Mouse (Mus musculus): Measurements from ENCODE around the gene Ptpre. TPM values are rescaled to one million over a fixed set of nuclear protein-coding genes. Genes with fewer than 3 reads are reported as not detected.

The Ptpre gene
- polyA plus RNA-seq, 1 experiment from 2014 or later, result 0.75 TPM

DNA sequence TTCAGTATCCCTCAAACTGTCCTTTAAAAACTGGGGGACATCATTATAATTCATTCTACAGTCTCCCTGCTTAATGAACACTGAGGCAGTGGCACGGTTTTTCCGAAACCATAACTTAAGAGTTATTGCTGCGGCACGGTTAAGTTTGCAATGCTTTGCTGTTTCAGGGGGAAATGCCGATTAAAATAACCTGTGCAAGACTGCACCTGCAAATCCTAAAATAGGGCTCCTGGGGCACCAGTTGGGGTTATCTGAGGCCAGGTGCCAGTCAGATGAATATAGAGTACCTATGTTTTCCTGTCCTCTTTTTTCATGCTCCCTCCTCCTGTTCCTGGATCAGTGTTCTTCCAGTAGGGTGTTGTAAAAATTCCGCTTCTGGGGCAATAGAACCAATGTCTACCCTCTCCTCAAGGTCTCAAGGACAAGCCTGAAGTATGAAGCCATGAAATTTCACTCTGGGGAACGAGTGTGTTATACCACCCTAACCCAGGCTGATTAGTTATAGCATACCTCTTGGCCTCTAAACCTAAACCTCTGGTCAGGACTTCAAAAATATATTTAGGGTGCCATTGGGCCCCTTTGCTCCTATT lies 179.8 kb downstream of the Ptpre start:
- H3K27ac ChIP-seq (replicated peaks; ENCODE audit: low read depth, low read length), result no peak overlapping the region
- 68% methylated on average over 7 of the region's 7 CpGs for WGBS

DNA sequence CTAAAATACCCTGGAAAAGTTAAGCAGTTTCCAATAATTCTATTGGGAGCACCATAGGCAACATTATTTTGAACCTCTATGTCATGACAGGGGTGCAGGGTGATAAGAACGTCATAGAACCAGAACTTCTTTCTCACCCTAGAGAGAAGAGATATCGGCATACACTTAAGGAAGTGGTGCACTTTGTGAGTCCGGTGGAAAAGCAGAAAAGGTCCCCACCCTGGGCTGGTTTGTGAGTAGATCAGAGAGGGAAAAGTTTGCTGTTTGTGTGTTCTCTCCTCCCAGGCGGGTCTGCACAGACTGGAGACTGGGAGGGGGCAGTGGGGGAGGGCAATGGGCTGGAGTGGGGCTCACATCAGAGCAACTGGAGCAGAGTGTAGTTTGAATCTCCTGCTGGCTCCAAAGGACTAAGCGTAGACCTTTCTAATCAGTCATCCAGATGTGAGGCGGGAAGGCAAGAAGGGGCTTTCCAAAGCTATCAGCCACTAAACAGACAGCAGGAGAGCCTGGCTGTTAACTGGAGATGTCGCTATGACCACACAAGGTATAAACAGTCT lies 184.2 kb downstream of the Ptpre start:
- Histone ChIP-seq H3K9ac (ENCODE audit: low read length) (no peak overlapping the region), H3K9me3 (ENCODE audit: control insufficient read depth, low read length) (no peaks in the 10 kb centered on the region), H3K4me2 (ENCODE audit: low read depth, severe bottlenecking) (no peak overlapping the region), H3K27ac (replicated peaks; ENCODE audit: low read depth, low read length) (no peak overlapping the region), H3K36me3 (ENCODE audit: control insufficient read depth, insufficient read depth, low read length) (no peaks in the 10 kb centered on the region), H3K4me3 (ENCODE audit: low read depth, low read length) (no peak overlapping the region), H3K27me3 (ENCODE audit: control insufficient read depth, insufficient read depth, low read length) (no peaks in the 10 kb centered on the region), H3K4me1 (ENCODE audit: control insufficient read depth, insufficient read depth, low read length) (no peaks in the 10 kb centered on the region)
- WGBS, result 59% methylated on average over 7 of the region's 7 CpGs
- no peak for DNase-seq (ENCODE audit: low spot score)
- no peak for ATAC-seq (ENCODE audit: insufficient number of reproducible peaks, low FRiP score, low TSS enrichment, low read depth)

More for the DNA sequence above, 179.8 kb downstream of the Ptpre start:
- no peak overlapping the region for H3K9ac ChIP-seq (ENCODE audit: low read length)
- ATAC-seq (ENCODE audit: insufficient number of reproducible peaks, low FRiP score, low TSS enrichment, low read depth) (no peak), DNase-seq (ENCODE audit: low spot score) (no peak)
- peak overlapping the region; percentile 98 for H3K4me3 ChIP-seq (ENCODE audit: low read depth, low read length)
- H3K36me3 ChIP-seq (ENCODE audit: control insufficient read depth, insufficient read depth, low read length), result peaks cover 6% of the 10 kb centered on the region; the same call in 1 of the 2 replicates
- no peaks in the 10 kb centered on the region for H3K9me3 ChIP-seq (ENCODE audit: control insufficient read depth, low read length)
- H3K4me1 ChIP-seq (ENCODE audit: control insufficient read depth, insufficient read depth, low read length), result 0 out of 2 replicates have a peak, but pooled peaks cover 5% of the 10 kb centered on the region
- H3K27me3 ChIP-seq (ENCODE audit: control insufficient read depth, insufficient read depth, low read length), result no peaks in the 10 kb centered on the region
- H3K4me2 ChIP-seq (ENCODE audit: low read depth, severe bottlenecking), result peak overlapping the region; percentile 47

DNA sequence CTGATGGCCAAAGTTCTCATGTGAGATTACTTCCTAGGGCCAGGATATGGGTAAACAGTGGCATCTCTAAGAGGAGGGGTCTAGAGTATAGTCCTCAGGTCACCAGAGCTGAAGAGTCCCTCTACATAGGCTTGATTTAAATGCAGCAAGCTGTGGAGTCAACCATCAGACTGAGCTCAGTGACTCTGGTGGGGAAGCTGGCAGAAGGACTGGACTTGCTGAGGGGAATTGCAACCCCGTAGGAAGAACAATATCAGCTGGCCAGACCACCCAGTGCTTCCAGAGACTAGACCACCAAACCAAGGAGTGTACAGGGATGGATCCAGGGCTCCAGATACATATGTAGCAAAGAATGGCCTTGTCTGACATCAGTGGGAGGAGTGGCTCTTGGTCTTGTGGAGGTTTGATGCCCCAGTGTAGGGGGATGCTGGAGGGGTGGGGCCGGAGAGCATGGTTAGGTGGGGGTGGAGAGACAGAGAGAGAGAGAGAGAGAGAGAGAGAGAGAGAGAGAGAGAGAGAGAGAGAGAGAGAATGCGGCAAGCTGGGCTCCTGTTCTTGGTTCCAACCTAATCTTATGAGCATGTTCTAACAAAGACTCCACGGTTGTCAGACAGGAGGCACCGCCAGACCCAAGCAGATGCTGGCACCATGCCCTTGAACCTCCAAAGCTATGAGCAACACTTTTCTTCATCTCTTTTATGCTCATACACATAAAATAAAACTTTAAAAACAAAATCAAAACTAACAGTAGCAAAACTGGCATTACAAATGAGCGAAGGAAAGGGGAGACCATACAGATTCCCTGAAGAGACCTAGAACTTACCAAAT lies 184.9 kb downstream of the Ptpre start:
- Histone ChIP-seq H3K9ac (ENCODE audit: low read length) (no peak overlapping the region), H3K4me2 (ENCODE audit: low read depth, severe bottlenecking) (no peak overlapping the region), H3K36me3 (ENCODE audit: control insufficient read depth, insufficient read depth, low read length) (no peaks in the 10 kb centered on the region), H3K4me1 (ENCODE audit: control insufficient read depth, insufficient read depth, low read length) (no peaks in the 10 kb centered on the region), H3K27ac (replicated peaks; ENCODE audit: low read depth, low read length) (no peak overlapping the region), H3K27me3 (ENCODE audit: control insufficient read depth, insufficient read depth, low read length) (no peaks in the 10 kb centered on the region), H3K9me3 (ENCODE audit: control insufficient read depth, low read length) (no peaks in the 10 kb centered on the region), H3K4me3 (ENCODE audit: low read depth, low read length) (no peak overlapping the region)
- ATAC-seq (ENCODE audit: insufficient number of reproducible peaks, low FRiP score, low TSS enrichment, low read depth) (no peak), DNase-seq (ENCODE audit: low spot score) (no peak)
- 85% methylated on average over 6 of the region's 6 CpGs for WGBS

DNA sequence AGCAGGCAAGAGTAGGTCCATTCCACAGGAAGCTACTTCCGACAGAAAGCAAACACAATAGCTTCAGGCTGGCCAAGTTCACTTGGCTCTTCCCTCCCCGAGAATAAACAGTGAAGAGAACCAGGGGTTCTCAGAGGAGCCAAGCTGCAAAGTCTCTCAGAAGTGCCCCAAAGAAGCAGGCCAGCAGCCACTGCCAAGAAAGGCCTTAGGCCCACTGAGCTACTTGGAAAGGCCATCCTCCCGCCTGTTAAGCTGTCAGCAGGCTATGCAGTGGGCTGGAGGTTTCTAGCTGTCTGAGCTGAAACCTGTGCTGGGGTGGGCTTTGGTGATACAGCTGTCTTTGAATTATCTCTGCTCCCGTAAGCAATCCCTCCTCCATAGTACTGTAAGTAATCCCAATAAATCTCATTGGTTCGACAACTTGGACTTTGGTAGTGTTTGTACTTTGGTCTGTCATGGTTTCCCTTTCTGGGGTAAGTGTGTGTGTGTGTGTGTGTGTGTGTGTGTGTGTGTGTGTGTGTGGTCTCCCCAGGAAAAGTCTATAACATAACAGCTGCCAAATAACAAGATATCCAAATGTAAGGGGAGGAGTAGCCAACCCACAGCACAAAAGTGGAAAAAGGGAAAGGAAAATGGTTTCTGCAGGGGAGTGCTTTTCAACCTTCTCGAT lies 186.5 kb downstream of the Ptpre start:
- H3K4me1 ChIP-seq (ENCODE audit: control insufficient read depth, insufficient read depth, low read length), result no peaks in the 10 kb centered on the region

DNA sequence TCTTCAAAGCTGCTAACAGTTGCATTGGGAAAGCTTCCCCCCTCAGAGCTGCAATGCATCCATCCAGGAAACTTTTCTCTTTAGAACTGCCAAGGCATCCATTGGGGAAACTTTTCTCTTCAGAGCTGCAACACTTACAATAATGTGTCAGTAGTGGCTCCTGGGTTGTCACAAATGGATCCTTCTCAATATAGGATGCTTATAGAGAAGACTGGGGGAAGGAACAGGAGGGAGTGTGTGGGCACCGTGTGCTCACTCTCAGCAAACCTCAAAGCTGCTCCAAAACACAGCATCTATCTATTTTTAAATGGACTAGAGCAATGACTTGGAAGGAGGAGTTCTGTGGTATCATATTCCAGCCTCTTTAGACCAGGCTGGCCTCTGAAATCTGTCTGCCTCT lies 189.4 kb downstream of the Ptpre start:
- Histone ChIP-seq H3K4me1 (ENCODE audit: control insufficient read depth, insufficient read depth, low read length) (no peaks in the 10 kb centered on the region), H3K36me3 (ENCODE audit: control insufficient read depth, insufficient read depth, low read length) (no peaks in the 10 kb centered on the region), H3K27me3 (ENCODE audit: control insufficient read depth, insufficient read depth, low read length) (no peaks in the 10 kb centered on the region), H3K4me3 (ENCODE audit: low read depth, low read length) (no peak overlapping the region), H3K9me3 (ENCODE audit: control insufficient read depth, low read length) (no peaks in the 10 kb centered on the region), H3K9ac (ENCODE audit: low read length) (no peak overlapping the region), H3K4me2 (ENCODE audit: low read depth, severe bottlenecking) (no peak overlapping the region), H3K27ac (replicated peaks; ENCODE audit: low read depth, low read length) (no peak overlapping the region)
- ATAC-seq (ENCODE audit: insufficient number of reproducible peaks, low FRiP score, low TSS enrichment, low read depth), result no peak
- no peak for DNase-seq (ENCODE audit: low spot score)
- WGBS, result 76% methylated on average over 1 of the region's 1 CpGs

More for the DNA sequence above, 186.5 kb downstream of the Ptpre start:
- Histone ChIP-seq H3K4me2 (ENCODE audit: low read depth, severe bottlenecking) (no peak overlapping the region), H3K27ac (replicated peaks; ENCODE audit: low read depth, low read length) (no peak overlapping the region), H3K9ac (ENCODE audit: low read length) (no peak overlapping the region), H3K36me3 (ENCODE audit: control insufficient read depth, insufficient read depth, low read length) (no peaks in the 10 kb centered on the region), H3K27me3 (ENCODE audit: control insufficient read depth, insufficient read depth, low read length) (no peaks in the 10 kb centered on the region), H3K4me3 (ENCODE audit: low read depth, low read length) (no peak overlapping the region), H3K9me3 (ENCODE audit: control insufficient read depth, low read length) (no peaks in the 10 kb centered on the region)
- WGBS, result 75% methylated on average over 6 of the region's 6 CpGs
- DNase-seq (ENCODE audit: low spot score) (no peak), ATAC-seq (ENCODE audit: insufficient number of reproducible peaks, low FRiP score, low TSS enrichment, low read depth) (no peak)

DNA sequence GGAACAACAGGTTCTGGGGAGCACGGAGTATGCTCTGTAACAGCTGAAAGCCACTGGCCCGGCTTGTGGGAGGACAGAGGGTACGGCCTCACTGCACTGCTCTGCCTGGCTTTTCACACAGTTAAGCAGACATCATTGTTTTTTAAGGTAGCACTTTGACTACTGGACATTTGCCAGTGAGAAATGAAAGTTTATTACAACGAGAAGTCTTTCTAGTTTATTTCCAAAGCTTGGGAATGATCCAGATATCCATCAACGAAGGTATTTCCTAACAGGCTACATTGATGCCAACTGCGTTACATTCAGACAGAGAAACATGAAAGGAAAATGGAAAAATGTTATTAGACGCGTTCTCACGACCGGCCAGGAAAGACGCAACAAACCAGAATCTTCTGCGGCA lies 190.8 kb downstream of the Ptpre start:
- Histone ChIP-seq H3K36me3 (ENCODE audit: control insufficient read depth, insufficient read depth, low read length) (no peaks in the 10 kb centered on the region), H3K9ac (ENCODE audit: low read length) (no peak overlapping the region), H3K4me3 (ENCODE audit: low read depth, low read length) (no peak overlapping the region), H3K4me2 (ENCODE audit: low read depth, severe bottlenecking) (no peak overlapping the region), H3K27ac (replicated peaks; ENCODE audit: low read depth, low read length) (no peak overlapping the region), H3K9me3 (ENCODE audit: control insufficient read depth, low read length) (no peaks in the 10 kb centered on the region), H3K27me3 (ENCODE audit: control insufficient read depth, insufficient read depth, low read length) (no peaks in the 10 kb centered on the region), H3K4me1 (ENCODE audit: control insufficient read depth, insufficient read depth, low read length) (no peaks in the 10 kb centered on the region)
- WGBS, result 97% methylated on average over 12 of the region's 12 CpGs
- ATAC-seq (ENCODE audit: insufficient number of reproducible peaks, low FRiP score, low TSS enrichment, low read depth) (no peak), DNase-seq (ENCODE audit: low spot score) (no peak)

DNA sequence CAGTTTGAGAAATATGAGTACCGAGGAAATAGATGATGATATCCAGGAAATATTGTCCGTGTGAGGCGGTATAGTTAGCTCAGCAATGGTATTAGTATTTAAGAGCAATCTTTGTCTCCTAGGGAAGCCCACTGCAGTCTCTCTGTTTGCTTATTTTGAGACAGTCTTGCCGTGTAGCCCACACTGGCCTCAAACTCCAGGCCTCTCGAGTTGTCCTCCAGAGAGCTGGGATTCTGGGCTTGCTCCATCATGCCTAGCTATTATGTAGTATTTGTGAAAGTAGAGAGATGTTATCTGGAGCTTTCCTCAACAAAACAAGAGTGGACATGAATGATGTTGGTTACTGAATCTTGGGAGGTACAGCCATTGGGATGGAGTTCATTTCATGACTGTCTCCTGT lies 197.1 kb downstream of the Ptpre start:
- ATAC-seq (ENCODE audit: insufficient number of reproducible peaks, low FRiP score, low TSS enrichment, low read depth) (no peak), DNase-seq (ENCODE audit: low spot score) (no peak)
- H3K4me1 ChIP-seq (ENCODE audit: control insufficient read depth, insufficient read depth, low read length), result 0 out of 2 replicates have a peak, but pooled peaks cover 3% of the 10 kb centered on the region
- no peak overlapping the region for H3K4me2 ChIP-seq (ENCODE audit: low read depth, severe bottlenecking)
- no peak overlapping the region for H3K9ac ChIP-seq (ENCODE audit: low read length)
- H3K9me3 ChIP-seq (ENCODE audit: control insufficient read depth, low read length), result no peaks in the 10 kb centered on the region
- no peaks in the 10 kb centered on the region for H3K27me3 ChIP-seq (ENCODE audit: control insufficient read depth, insufficient read depth, low read length)
- 87% methylated on average over 5 of the region's 5 CpGs for WGBS
- no peaks in the 10 kb centered on the region for H3K36me3 ChIP-seq (ENCODE audit: control insufficient read depth, insufficient read depth, low read length)
- H3K4me3 ChIP-seq (ENCODE audit: low read depth, low read length), result no peak overlapping the region
- H3K27ac ChIP-seq (replicated peaks; ENCODE audit: low read depth, low read length), result no peak overlapping the region

DNA sequence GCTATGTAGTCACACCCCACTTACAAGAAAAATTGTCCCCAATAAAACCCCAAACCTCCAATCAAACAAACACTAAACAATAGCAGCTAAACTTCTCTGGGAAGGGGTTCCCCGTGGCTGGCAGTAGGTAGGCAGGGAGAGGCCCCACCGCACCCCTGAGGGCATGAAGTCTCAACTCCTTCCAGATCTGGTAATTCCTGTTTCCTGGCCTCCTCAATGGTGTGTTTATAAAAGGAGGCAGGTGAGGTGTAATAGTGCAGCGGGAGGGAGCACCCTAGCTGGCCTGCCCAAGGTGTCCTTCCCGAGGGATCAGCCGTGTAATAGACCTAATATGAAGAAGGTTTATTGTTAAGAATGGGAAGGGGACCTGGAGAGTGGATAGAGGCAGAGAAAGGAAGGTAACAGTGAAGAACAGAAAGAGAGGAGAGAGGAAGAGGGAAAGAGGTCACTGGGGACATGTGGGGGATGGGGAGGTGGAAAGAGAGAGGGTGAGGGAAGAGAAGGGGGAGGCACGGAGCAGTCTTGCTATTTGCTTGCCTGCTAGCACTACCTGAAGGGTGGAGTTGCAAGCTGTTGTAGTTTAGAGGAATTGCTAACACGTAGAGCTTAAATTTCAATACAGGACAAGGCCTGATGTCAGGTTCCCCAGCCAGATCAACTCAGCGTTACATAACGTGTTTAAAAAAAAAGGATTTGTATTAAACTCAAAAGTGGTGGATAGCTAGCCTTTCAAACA lies 197.8 kb downstream of the Ptpre start:
- 85% methylated on average over 9 of the region's 9 CpGs for WGBS
- no peaks in the 10 kb centered on the region for H3K27me3 ChIP-seq (ENCODE audit: control insufficient read depth, insufficient read depth, low read length)
- H3K27ac ChIP-seq (replicated peaks; ENCODE audit: low read depth, low read length), result no peak overlapping the region
- no peaks in the 10 kb centered on the region for H3K9me3 ChIP-seq (ENCODE audit: control insufficient read depth, low read length)
- H3K36me3 ChIP-seq (ENCODE audit: control insufficient read depth, insufficient read depth, low read length), result no peaks in the 10 kb centered on the region
- H3K4me3 ChIP-seq (ENCODE audit: low read depth, low read length), result no peak overlapping the region
- ATAC-seq (ENCODE audit: insufficient number of reproducible peaks, low FRiP score, low TSS enrichment, low read depth) (no peak), DNase-seq (ENCODE audit: low spot score) (no peak)
- H3K4me2 ChIP-seq (ENCODE audit: low read depth, severe bottlenecking), result no peak overlapping the region; the same call in 1 of the 2 replicates
- 0 out of 2 replicates have a peak, but pooled peaks cover 3% of the 10 kb centered on the region for H3K4me1 ChIP-seq (ENCODE audit: control insufficient read depth, insufficient read depth, low read length)
- no peak overlapping the region for H3K9ac ChIP-seq (ENCODE audit: low read length)
